In the genomic region with DNA sequence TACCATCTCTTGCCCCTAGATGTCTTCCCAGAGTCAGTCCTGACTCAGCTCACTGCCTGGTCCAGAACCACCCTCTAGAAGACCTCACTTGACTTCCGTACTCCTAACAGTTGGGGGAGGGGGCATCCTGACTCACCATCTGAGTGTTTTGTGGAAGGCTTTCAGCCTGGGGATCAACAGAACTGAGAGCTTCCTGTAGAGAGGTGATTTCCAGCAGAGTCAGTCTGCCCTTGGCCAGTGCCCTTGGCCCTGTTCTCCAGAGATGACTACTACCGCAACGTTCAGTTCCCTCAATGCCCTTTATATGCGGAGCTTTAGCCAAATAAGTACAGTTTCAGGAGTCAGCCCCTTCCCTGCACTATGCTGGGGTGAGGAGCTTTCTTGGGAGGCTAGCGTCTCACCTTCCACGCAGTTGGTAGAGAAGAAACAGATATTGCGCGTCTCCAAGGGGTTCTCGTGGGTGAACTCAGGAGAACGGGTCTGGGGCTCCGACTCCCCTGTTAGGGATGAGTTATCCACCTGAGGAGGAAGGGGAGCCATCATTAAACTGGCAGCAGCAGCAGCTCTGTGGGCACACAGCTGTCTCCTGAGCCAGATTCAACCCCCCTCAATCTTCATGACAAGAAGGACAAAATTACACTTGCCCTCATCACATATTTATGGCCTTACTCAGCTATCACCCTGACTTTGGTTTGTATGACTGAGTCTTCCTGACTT, we compare ENCODE assay signal across 1 mouse cellular context.
TF ChIP-seq lines count a peak whose summit lies in the region.

No protein-coding gene starts in this region.

TF ChIP-seq in CH12.LX, 34 proteins besides CTCF, POLR2A, EP300 and RAD21:
- TF ChIP-seq IRF4 (IDR thresholded peaks at IDR 0.05; ENCODE audit: low read depth, low read length) (peak; percentile 53; the same call in 1 of the 2 replicates), SMC3 (IDR thresholded peaks at IDR 0.05; ENCODE audit: low read depth, low read length) (no peak), ELF1 (IDR thresholded peaks at IDR 0.05; ENCODE audit: low read depth, low read length) (peak; percentile 28; the same call in 1 of the 2 replicates)
